Mouse (Mus musculus) layer of hippocampus, adult 9-10 months (tissue): Measurements from ENCODE around the gene Hrg.
"Not testable (repeated sequence)": the region's sequence is repeated elsewhere in the genome, so short reads cannot be mapped to it uniquely, and the experiment has no call there.

Experiments used
- DNase-seq: peaks from one replicate; pipeline ENCODE4 v3.0.0; 2022; ENCODE audit warnings: low spot score

Gene Hrg

DNA sequence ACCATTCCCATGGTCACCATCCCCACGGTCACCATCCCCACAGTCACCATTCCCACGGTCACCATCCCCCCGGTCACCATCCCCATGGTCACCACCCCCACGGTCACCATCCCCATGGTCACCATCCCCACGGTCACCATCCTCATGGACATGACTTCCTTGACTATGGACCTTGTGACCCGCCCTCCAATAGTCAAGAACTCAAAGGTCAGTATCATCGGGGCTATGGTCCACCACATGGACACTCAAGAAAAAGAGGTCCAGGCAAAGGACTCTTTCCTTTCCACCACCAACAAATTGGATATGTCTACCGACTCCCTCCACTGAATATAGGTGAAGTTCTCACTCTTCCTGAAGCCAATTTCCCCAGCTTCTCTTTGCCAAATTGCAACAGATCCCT, 10.2 kb downstream of the Hrg start:
- no peak for DNase-seq

DNA sequence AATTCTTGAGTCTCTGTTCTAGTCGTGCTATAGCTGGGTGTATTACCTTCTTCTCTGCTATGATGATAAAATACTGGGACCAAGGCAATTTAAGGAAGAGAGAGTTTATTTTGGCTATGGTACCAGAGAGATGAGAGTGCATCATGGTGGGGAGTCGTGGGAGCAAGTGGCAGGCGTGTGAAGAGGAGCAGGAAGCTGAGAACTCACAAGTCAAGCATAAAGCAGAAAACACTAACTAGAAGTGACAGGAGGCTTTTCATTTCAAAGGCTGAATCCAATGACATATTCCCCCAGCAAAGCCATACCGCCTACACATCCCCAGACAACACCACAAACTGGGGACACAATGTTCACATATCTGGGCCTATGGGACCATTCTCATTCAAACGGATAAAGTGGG, 11.4 kb downstream of the Hrg start:
- no peak for DNase-seq

DNA sequence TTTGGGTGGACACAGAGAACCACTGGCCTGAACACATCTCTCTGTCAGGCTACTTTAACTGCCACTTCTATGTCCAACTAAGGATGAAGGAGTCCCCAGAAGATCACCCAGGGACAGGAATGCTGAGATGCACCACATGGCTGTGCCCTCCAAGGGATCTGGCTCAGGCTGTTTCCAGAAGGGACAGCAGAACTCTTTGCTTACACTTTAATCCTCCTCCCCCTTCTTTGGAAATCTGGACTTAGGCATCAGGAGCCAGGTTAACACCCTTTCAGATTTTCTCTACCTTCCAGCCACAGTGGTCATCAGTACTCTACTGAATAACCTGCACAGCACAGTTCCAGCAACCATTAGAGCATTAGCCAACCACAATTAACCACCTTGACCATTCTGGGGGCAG, 12.4 kb downstream of the Hrg start:
- DNase-seq = no peak

DNA sequence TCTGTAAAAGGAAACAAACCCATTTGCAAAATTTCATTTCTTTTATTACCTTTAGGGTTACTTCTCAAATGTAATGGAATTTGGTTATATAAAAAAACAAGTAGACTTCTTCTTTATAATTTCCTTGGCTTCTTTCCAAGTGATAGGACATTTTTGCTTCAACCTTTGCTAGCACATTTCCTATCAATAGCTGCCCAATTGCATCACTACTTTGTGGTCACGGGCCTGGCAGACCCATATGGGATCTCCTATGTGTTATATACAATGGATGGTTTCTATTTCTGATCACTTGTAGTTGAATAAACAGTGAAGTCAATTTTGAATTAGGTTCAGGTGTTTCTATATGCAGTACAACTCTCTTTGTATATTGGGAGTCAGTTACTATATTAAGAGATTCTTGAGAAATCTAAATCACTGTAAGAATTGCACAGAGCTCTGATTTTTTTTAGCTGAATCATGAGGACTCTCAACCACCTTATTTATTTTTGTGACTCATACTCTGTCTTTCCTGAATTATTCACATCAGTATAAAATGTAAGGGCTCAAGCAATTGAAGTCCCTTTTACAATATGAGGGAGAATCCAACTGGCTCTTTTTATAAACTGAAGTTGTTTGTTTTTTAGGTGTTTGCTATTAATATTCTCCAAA, 16.6 kb downstream of the Hrg start:
- DNase-seq = no peak

DNA sequence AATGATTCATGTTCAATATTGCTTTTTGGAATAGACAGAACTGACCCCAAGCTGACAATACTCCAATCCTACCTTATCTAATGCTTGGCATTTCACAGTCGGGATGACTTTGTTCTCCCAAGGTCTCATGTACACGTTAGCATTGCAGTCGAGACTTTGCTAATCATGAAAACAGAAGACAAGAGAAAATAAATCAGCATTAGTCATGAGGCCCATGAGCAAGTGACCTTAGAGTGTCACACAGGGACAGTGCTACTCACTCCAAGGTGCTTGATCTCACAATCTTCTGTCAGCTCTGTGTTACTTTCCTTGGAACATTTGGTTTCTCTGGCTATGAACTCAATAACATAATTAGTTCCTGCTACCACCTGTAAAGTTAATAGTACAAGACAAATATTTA, 46.1 kb downstream of the Hrg start:
- DNase-seq = not testable (repeated sequence)
